Mouse (Mus musculus): Measurements from ENCODE around the gene Pnmal1. TPM values are rescaled to one million over a fixed set of nuclear protein-coding genes. Genes with fewer than 3 reads are reported as not detected.

The Pnmal1 gene
- polyA plus RNA-seq, 1 experiment from 2014 or later: 0.30 TPM

DNA sequence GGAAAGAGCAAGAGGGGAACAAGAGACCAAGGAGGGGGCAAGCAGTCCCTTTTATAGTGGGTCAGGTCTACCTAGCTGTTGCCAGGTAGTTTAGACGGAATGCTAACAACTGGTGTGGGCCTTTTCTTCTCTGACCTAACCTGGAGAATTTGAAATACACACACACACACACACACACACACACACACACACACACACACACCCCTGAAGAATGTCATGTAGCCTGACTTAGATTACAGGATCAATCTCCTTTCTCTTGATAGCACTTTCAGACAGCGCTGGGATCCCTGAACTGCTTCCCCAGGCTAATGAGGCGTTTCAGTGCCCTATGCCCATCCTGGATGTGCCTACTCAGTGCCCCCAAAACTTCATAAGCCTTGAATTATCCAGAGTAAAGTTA, 19.1 kb downstream of the Pnmal1 start:
- Histone ChIP-seq H3K9me3 (no peaks in the 10 kb centered on the region), H3K36me3 (no peaks in the 10 kb centered on the region), H3K27ac (no peak overlapping the region), H3K4me1 (peaks cover 31% of the 10 kb centered on the region), H3K4me3 (no peak overlapping the region), H3K27me3 (ENCODE audit: insufficient read depth, poor library complexity, severe bottlenecking) (no peaks in the 10 kb centered on the region)
- no peak for DNase-seq (ENCODE audit: low spot score)
- WGBS: 83% methylated on average over 3 of the region's 3 CpGs

GRCm38 (mm10) chr7:16980348-16980747, 20.9 kb downstream of the Pnmal1 start:
- H3K27me3 ChIP-seq (ENCODE audit: insufficient read depth, poor library complexity, severe bottlenecking): no peaks in the 10 kb centered on the region
- no peaks in the 10 kb centered on the region for H3K9me3 ChIP-seq
- H3K4me3 ChIP-seq: peak overlapping the region; percentile 51
- peak overlapping the region; percentile 87 for H3K27ac ChIP-seq
- peaks cover 27% of the 10 kb centered on the region for H3K4me1 ChIP-seq
- 4% methylated on average over 12 of the region's 12 CpGs for WGBS
- no peak for DNase-seq (ENCODE audit: low spot score)
- no peaks in the 10 kb centered on the region for H3K36me3 ChIP-seq

DNA sequence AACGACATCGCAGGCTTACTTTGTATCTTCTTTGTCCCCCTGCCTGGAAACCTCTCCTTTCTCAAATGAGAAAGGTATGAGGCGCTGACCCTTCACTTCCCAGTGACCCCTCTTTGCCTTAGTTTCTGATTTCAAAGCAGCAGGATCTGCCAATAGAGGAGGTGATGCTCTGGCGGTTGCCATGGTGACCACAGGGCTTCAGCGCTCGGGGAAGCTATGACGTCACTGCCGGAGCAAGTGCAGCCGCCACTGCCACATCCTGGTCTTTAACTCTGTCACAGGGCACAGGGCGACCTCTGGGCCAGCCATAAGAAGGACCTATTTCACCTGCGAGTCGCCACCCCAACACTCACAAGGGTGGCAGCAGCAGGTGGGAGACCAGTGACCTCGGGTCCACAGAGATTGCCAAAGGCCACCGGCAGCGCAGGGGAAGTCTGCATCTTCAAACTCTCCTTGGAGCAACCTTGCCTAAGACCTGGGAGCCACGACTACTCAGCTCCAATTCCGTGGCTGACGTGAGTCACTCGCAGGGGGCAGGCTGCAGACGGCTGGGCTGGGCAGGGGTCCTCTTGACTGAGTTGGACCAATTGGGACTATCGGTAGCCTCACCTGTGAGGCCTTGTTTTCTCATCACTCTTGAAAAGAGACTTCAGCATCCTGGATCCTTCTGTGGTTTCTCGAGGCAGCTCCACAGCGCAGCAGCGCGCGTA, 23.5 kb downstream of the Pnmal1 start, which contains the start of gene Gm42372:
Gm42372 (plus strand) TSS at position 228 of the 710 bp plus-strand sequence.
- Histone ChIP-seq H3K4me1 (peaks cover 21% of the 10 kb centered on the region), H3K27ac (no peak within 1 kb of the TSS), H3K36me3 (no peaks in the 10 kb centered on the region), H3K9me3 (no peaks in the 10 kb centered on the region), H3K27me3 (ENCODE audit: insufficient read depth, poor library complexity, severe bottlenecking) (no peaks in the 10 kb centered on the region), H3K4me3 (peak within 1 kb of the TSS; percentile 15; the same call in 1 of the 2 replicates)
- 27% methylated on average over 26 of the region's 26 CpGs for WGBS
- peak; percentile 88 for DNase-seq (ENCODE audit: low spot score)

GRCm38 (mm10) chr7:16987541-16988149, 28.2 kb downstream of the Pnmal1 start:
- no peaks in the 10 kb centered on the region for H3K27me3 ChIP-seq (ENCODE audit: insufficient read depth, poor library complexity, severe bottlenecking)
- peaks cover 33% of the 10 kb centered on the region for H3K4me1 ChIP-seq
- H3K36me3 ChIP-seq: peaks cover 2% of the 10 kb centered on the region; the same call in 1 of the 2 replicates
- no peak overlapping the region for H3K27ac ChIP-seq
- 66% methylated on average over 7 of the region's 7 CpGs for WGBS
- H3K9me3 ChIP-seq: 0 out of 2 replicates have a peak, but pooled peaks cover 3% of the 10 kb centered on the region
- H3K4me3 ChIP-seq: no peak overlapping the region
- DNase-seq (ENCODE audit: low spot score): no peak

- no peak overlapping the region for H3K27ac ChIP-seq
- H3K36me3 ChIP-seq: peaks cover 2% of the 10 kb centered on the region; the same call in 1 of the 2 replicates
- no peak overlapping the region for H3K4me3 ChIP-seq
- peaks cover 30% of the 10 kb centered on the region for H3K4me1 ChIP-seq
- no peak for DNase-seq (ENCODE audit: low spot score)
- WGBS: 63% methylated on average over 3 of the region's 3 CpGs
- no peaks in the 10 kb centered on the region for H3K27me3 ChIP-seq (ENCODE audit: insufficient read depth, poor library complexity, severe bottlenecking)
- 0 out of 2 replicates have a peak, but pooled peaks cover 3% of the 10 kb centered on the region for H3K9me3 ChIP-seq
These were observed 28.9 kb downstream of the Pnmal1 start for GRCm38 (mm10) chr7:16988405-16988804.

DNA sequence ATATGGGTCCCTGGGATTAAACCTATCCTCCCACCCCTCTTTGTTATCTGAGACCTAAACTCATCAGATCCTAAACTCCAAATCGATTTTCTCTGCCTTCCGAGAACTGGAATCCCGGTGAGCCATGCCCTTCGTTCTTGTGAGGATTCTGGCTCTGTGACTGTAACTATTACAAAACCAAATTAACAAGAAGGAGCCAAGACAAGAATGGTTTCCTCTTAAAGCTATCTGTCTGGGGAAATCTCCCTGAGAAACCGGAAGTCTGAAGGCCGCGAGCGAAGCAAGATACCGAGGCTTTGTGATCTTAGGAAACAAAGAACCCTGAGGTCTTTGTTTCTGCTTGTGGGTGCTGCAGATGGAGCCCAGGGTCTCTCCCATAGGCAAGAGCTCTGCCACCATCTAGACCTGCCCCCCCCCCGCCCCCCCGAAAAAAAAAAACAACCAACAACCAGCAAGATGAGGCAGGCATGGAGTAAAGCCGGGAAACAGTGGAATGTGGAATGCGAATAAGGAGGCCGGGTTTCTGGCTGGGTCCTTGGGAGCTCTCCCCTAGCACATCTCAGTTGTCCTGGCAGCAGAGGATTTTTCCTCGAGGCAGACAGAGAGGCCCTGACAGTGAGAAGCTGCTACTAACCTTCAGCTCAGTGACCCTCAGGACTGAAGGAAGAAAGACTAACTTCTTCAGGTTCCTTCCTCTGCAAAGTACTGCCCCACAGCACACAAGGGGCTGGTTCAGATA, 30.7 kb downstream of the Pnmal1 start:
- Histone ChIP-seq H3K4me3 (no peak overlapping the region; the same call in 1 of the 2 replicates), H3K36me3 (peaks cover 6% of the 10 kb centered on the region), H3K4me1 (peaks cover 41% of the 10 kb centered on the region), H3K27ac (peak overlapping the region; percentile 82), H3K9me3 (0 out of 2 replicates have a peak, but pooled peaks cover 3% of the 10 kb centered on the region), H3K27me3 (ENCODE audit: insufficient read depth, poor library complexity, severe bottlenecking) (no peaks in the 10 kb centered on the region)
- 36% methylated on average over 15 of the region's 15 CpGs for WGBS
- no peak for DNase-seq (ENCODE audit: low spot score)

DNA sequence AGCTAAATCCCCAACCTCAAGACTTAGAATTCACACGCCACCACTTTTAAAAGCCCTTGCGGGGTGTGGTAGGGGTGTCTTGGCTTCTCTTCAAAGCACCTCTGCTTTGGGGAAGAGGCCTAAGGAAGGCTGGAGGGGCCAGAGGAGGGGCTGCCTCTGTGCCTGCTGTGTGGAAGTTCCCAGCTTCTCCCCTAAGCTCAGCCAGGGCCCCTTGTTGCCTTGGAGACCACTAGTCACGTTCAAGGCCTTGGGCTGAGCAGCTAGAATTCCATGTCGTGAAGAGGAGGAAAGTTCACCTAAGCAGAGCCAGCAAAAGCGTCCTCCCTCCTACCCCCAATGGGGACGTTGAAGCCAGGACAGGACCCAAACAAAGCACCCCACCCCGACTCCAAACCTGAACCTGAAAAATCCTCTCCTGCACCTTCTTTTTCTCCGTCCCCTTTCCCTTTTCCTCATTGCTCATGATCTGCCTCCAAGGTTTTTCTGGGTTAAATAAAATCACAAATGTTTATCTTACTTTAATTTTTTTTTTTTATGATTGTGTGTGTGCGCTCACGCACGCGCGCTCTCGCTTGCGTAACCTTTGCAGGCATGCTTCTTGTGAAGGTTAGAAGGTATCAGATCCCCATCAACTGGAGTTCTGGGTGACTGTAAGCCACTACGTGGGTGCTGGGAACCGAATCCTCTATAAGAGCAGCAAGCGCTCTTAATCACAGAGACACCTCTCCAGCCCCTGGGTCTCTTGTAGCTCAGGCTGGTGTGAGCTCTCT, 32.4 kb downstream of the Pnmal1 start:
- peaks cover 57% of the 10 kb centered on the region for H3K4me1 ChIP-seq
- peak overlapping the region; percentile 33 for H3K4me3 ChIP-seq
- H3K9me3 ChIP-seq: 0 out of 2 replicates have a peak, but pooled peaks cover 3% of the 10 kb centered on the region
- H3K27ac ChIP-seq: peak overlapping the region; percentile 92
- 61% methylated on average over 18 of the region's 18 CpGs for WGBS
- no peaks in the 10 kb centered on the region for H3K27me3 ChIP-seq (ENCODE audit: insufficient read depth, poor library complexity, severe bottlenecking)
- peaks cover 23% of the 10 kb centered on the region for H3K36me3 ChIP-seq
- peak; percentile 92 for DNase-seq (ENCODE audit: low spot score)

- H3K4me1 ChIP-seq: peaks cover 61% of the 10 kb centered on the region
- H3K4me3 ChIP-seq: peak within 1 kb of the TSS; percentile 82
- 91% methylated on average over 5 of the region's 5 CpGs for WGBS
These were observed 33.0 kb downstream of the Pnmal1 start, which contains the start of gene Ccdc8 for GRCm38 (mm10) chr7:16992451-16992807. Ccdc8 (plus strand) TSS chr7:16992708.

DNA sequence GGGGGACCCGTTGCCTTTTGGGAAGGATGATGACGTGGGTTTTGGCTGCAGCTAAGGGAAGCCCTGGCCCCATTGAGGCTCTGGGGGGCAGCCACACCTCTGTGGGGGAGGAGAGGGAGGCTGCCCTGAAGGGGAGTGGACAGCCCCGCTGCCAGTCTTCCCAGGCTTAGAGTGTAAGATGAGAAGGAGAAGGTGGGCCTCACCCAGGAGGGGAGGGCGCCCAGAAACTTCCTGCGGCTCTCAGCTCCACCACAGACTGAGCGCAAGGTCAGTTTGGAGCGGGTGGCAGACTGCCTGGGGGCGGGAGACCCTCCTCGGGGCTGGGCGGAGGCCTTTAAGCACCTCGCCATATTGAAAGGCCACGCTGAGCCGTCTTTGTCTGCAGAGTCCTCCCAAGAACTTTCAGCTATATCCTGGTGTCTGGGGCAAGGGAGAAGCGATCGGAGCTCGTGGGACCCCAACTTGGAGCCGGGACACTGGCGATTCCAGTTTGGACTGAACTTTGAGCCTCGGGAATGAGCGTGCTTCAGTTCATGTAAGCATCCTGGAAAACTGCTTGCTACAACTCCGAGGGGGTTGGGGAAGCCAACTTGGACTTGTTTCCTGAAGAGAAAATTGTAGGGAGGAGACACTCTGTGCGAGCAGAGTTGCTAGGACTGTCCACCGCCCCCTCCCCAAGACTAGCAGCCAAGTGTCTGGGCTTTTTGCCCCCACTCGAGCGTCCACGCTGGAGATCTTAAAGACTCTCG, 34.3 kb downstream of the Pnmal1 start:
- Histone ChIP-seq H3K4me3 (peak overlapping the region; percentile 82), H3K36me3 (peaks cover 41% of the 10 kb centered on the region), H3K27ac (peak overlapping the region; percentile 97), H3K4me1 (peaks cover 63% of the 10 kb centered on the region), H3K27me3 (ENCODE audit: insufficient read depth, poor library complexity, severe bottlenecking) (no peaks in the 10 kb centered on the region), H3K9me3 (0 out of 2 replicates have a peak, but pooled peaks cover 3% of the 10 kb centered on the region)
- DNase-seq (ENCODE audit: low spot score): peak; percentile 97
- under 1% methylated on average over 27 of the region's 27 CpGs for WGBS

More at GRCm38 (mm10) chr7:16992451-16992807, 33.0 kb downstream of the Pnmal1 start, which contains the start of gene Ccdc8:
- Histone ChIP-seq H3K27me3 (ENCODE audit: insufficient read depth, poor library complexity, severe bottlenecking) (no peaks in the 10 kb centered on the region), H3K36me3 (peaks cover 29% of the 10 kb centered on the region), H3K27ac (peak within 1 kb of the TSS; percentile 97), H3K9me3 (0 out of 2 replicates have a peak, but pooled peaks cover 3% of the 10 kb centered on the region)
- DNase-seq (ENCODE audit: low spot score): no peak

GRCm38 (mm10) chr7:16994400-16994799, 34.9 kb downstream of the Pnmal1 start:
- 0 out of 2 replicates have a peak, but pooled peaks cover 2% of the 10 kb centered on the region for H3K9me3 ChIP-seq
- DNase-seq (ENCODE audit: low spot score): no peak
- H3K36me3 ChIP-seq: peaks cover 45% of the 10 kb centered on the region
- H3K27ac ChIP-seq: peak overlapping the region; percentile 97
- H3K4me1 ChIP-seq: peaks cover 66% of the 10 kb centered on the region
- peak overlapping the region; percentile 82 for H3K4me3 ChIP-seq
- WGBS: 5% methylated on average over 20 of the region's 20 CpGs
- no peaks in the 10 kb centered on the region for H3K27me3 ChIP-seq (ENCODE audit: insufficient read depth, poor library complexity, severe bottlenecking)

DNA sequence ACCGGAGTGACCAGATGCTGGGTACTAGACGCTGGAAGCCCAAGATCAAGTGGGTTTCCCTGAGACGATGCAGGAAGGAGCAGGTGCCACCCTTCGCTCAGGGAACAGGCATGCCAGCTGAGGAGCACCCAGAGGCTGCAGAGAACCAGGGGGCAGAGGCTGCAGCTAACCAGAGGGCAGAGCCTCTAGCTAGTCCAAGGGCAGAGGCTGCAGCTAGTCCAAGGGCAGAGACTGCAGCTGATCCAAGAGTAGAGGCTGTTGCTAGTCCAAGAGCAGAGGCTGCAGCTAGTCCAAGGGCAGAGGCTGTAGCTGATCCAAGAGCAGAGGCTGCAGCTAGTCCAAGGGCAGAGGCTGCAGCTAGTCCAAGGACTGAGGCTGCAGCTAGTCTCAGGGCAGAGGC, 35.9 kb downstream of the Pnmal1 start:
- H3K9me3 ChIP-seq: no peaks in the 10 kb centered on the region
- peaks cover 60% of the 10 kb centered on the region for H3K4me1 ChIP-seq
- H3K36me3 ChIP-seq: peaks cover 51% of the 10 kb centered on the region
- peak overlapping the region; percentile 82 for H3K4me3 ChIP-seq
- no peak for DNase-seq (ENCODE audit: low spot score)
- 93% methylated on average over 4 of the region's 4 CpGs for WGBS
- H3K27ac ChIP-seq: peak overlapping the region; percentile 97; the same call in 1 of the 2 replicates
- no peaks in the 10 kb centered on the region for H3K27me3 ChIP-seq (ENCODE audit: insufficient read depth, poor library complexity, severe bottlenecking)
